Mouse (Mus musculus) midbrain, embryonic 12.5 days (tissue): ENCODE measurements around the gene Igtp. TPM values are rescaled to one million over a fixed set of nuclear protein-coding genes. Genes with fewer than 3 reads are reported as not detected.

Experiments used
- ATAC-seq: fragments of 200-750 bp; cut with Nextera tagmentation; 2 replicates; pipeline ENCODE4 v1.8.0; 2017; ENCODE audit warnings: low read depth, moderate TSS enrichment, moderate library complexity; ENCODE audit not compliant: low FRiP score
- H3K27ac ChIP-seq: fragments of 300-500 bp; sonication (generic); replicated peaks from 2 replicates; pipeline ENCODE4 v1.5.1; 2016; ENCODE audit warnings: mild to moderate bottlenecking
- H3K27me3 ChIP-seq: fragments of 300-500 bp; sonication (generic); 2 replicates; pipeline ENCODE4 v1.6.1; 2016; ENCODE audit warnings: mild to moderate bottlenecking
- H3K36me3 ChIP-seq: fragments of 300-500 bp; sonication (generic); 2 replicates; pipeline ENCODE4 v1.6.1; 2016
- H3K4me1 ChIP-seq: fragments of 300-500 bp; sonication (generic); 2 replicates; pipeline ENCODE4 v1.6.1; 2016
- H3K4me2 ChIP-seq: fragments of 300-500 bp; sonication (generic); replicated peaks from 2 replicates; pipeline ENCODE4 v1.6.1; 2016; ENCODE audit warnings: mild to moderate bottlenecking, moderate library complexity
- H3K4me3 ChIP-seq: fragments of 300-500 bp; sonication (generic); 2 replicates; pipeline ENCODE4 v1.5.1; 2016; ENCODE audit warnings: mild to moderate bottlenecking
- H3K9ac ChIP-seq: fragments of 300-500 bp; sonication (generic); replicated peaks from 2 replicates; pipeline ENCODE4 v1.6.1; 2016; ENCODE audit warnings: mild to moderate bottlenecking, moderate library complexity
- H3K9me3 ChIP-seq: fragments of 300-500 bp; sonication (generic); 2 replicates; pipeline ENCODE4 v1.6.1; 2016; ENCODE audit warnings: mild to moderate bottlenecking
- WGBS: fragments of 180-500 bp; shearing (Covaris S2); methylation state at CpG from one replicate; pipeline ENCODE4 v1.1.7; 2016; 5-methylcytosine and 5-hydroxymethylcytosine counted together
- polyA plus RNA-seq: library from polyadenylated mRNA; unstranded; fragments of >200 nt; fragmentation: Nextera tagmentation; extraction: Ambion mirVana; gene quantifications from 2 replicates; pipeline ENCODE4 v1.2.1, GENCODE M21; 2016

The Igtp gene
- polyA plus RNA-seq, 1 experiment from 2014 or later = 1.8 TPM

GRCm38 (mm10) chr11:58235152-58235551 is 35.8 kb downstream of the Igtp start:
- 0 out of 2 replicates have a peak, but pooled peaks cover 5% of the 10 kb centered on the region for H3K27me3 ChIP-seq
- H3K36me3 ChIP-seq = no peaks in the 10 kb centered on the region
- no peak overlapping the region for H3K9ac ChIP-seq
- no peaks in the 10 kb centered on the region for H3K9me3 ChIP-seq
- ATAC-seq = no peak
- WGBS = 16% methylated on average over 6 of the region's 6 CpGs
- no peaks in the 10 kb centered on the region for H3K4me1 ChIP-seq
- no peak overlapping the region for H3K4me2 ChIP-seq
- H3K4me3 ChIP-seq = no peak overlapping the region
- no peak overlapping the region for H3K27ac ChIP-seq

- Histone ChIP-seq H3K9me3 (no peaks in the 10 kb centered on the region), H3K36me3 (no peaks in the 10 kb centered on the region), H3K9ac (peak overlapping the region; percentile 51), H3K4me3 (peak overlapping the region; percentile 44), H3K27ac (no peak overlapping the region), H3K27me3 (no peaks in the 10 kb centered on the region), H3K4me1 (no peaks in the 10 kb centered on the region), H3K4me2 (peak overlapping the region; percentile 60)
- ATAC-seq = peak; percentile 87
- WGBS = 2% methylated on average over 37 of the region's 37 CpGs
These were observed 39.8 kb downstream of the Igtp start for GRCm38 (mm10) chr11:58238840-58239791.

- Histone ChIP-seq H3K27me3 (no peaks in the 10 kb centered on the region), H3K4me2 (no peak overlapping the region), H3K36me3 (no peaks in the 10 kb centered on the region), H3K9me3 (no peaks in the 10 kb centered on the region), H3K9ac (no peak overlapping the region), H3K4me1 (no peaks in the 10 kb centered on the region), H3K27ac (no peak overlapping the region), H3K4me3 (no peak overlapping the region)
- ATAC-seq = no peak
- 63% methylated on average over 4 of the region's 4 CpGs for WGBS
These were observed 47.9 kb downstream of the Igtp start for GRCm38 (mm10) chr11:58247294-58247693.

GRCm38 (mm10) chr11:58249203-58249981 is 50.0 kb downstream of the Igtp start:
- Histone ChIP-seq H3K9ac (no peak overlapping the region), H3K9me3 (no peaks in the 10 kb centered on the region), H3K36me3 (no peaks in the 10 kb centered on the region), H3K4me1 (no peaks in the 10 kb centered on the region), H3K27ac (no peak overlapping the region), H3K4me2 (no peak overlapping the region), H3K27me3 (no peaks in the 10 kb centered on the region), H3K4me3 (no peak overlapping the region)
- ATAC-seq = no peak
- 90% methylated on average over 7 of the region's 7 CpGs for WGBS

GRCm38 (mm10) chr11:58250550-58250949 is 51.2 kb downstream of the Igtp start:
- ATAC-seq = no peak
- Histone ChIP-seq H3K4me3 (no peak overlapping the region), H3K27ac (no peak overlapping the region), H3K9me3 (no peaks in the 10 kb centered on the region), H3K4me1 (no peaks in the 10 kb centered on the region), H3K36me3 (no peaks in the 10 kb centered on the region), H3K9ac (no peak overlapping the region), H3K4me2 (no peak overlapping the region), H3K27me3 (no peaks in the 10 kb centered on the region)
- 65% methylated on average over 5 of the region's 5 CpGs for WGBS

- Histone ChIP-seq H3K9me3 (no peaks in the 10 kb centered on the region), H3K4me1 (no peaks in the 10 kb centered on the region), H3K4me2 (no peak overlapping the region), H3K36me3 (no peaks in the 10 kb centered on the region), H3K9ac (no peak overlapping the region), H3K4me3 (no peak overlapping the region), H3K27me3 (no peaks in the 10 kb centered on the region), H3K27ac (no peak overlapping the region)
- no peak for ATAC-seq
- 84% methylated on average over 3 of the region's 3 CpGs for WGBS
These were observed 55.1 kb downstream of the Igtp start for GRCm38 (mm10) chr11:58254411-58254810.

Other genes with a start within 250 kb of the Igtp start
- 15.3 TPM in 2 replicates for gene Larp1, start 190.5 kb upstream of the Igtp start, polyA plus RNA-seq
- gene Gm12248, start 106.4 kb upstream of the Igtp start, polyA plus RNA-seq = not detected in 2 replicates
- gene Cnot8, start 95.4 kb upstream of the Igtp start, polyA plus RNA-seq = 111 and 112 TPM in 2 replicates
- 22.9 and 23.9 TPM in 2 replicates for gene Gemin5, start 31.0 kb upstream of the Igtp start, polyA plus RNA-seq
- 105 and 106 TPM in 2 replicates for gene Mrpl22, start 27.9 kb upstream of the Igtp start, polyA plus RNA-seq
- 0.55 and 0.97 TPM in 2 replicates for gene Irgm2, start 62 bp downstream of the Igtp start, polyA plus RNA-seq
- 0.14 TPM in 1 of 2 replicates, not detected in the other for gene 4930438A08Rik, start 75.2 kb downstream of the Igtp start, polyA plus RNA-seq
- 26.4 and 28.5 TPM in 2 replicates for gene Zfp692, start 107.5 kb downstream of the Igtp start, polyA plus RNA-seq
- 33.9 and 35.9 TPM in 2 replicates for gene Zfp672, start 130.8 kb downstream of the Igtp start, polyA plus RNA-seq
- 50.6 and 51.0 TPM in 2 replicates for gene Sh3bp5l, start 131.2 kb downstream of the Igtp start, polyA plus RNA-seq
- gene Lypd8, start 179.5 kb downstream of the Igtp start, polyA plus RNA-seq = not detected in 2 replicates
- not detected in 2 replicates for gene 1810065E05Rik, start 221.6 kb downstream of the Igtp start, polyA plus RNA-seq
- gene Gm12253, start 233.0 kb downstream of the Igtp start, polyA plus RNA-seq = not detected in 2 replicates